Mouse (Mus musculus): Measurements from ENCODE around the gene Rnf43.

Rnf43 gene

GRCm38 (mm10) chr11:87678545-87678944, 16.0 kb downstream of the Rnf43 start:
- no peak for DNase-seq

GRCm38 (mm10) chr11:87678976-87679375, 16.5 kb downstream of the Rnf43 start:
- no peak for DNase-seq

GRCm38 (mm10) chr11:87680786-87681185, 18.3 kb downstream of the Rnf43 start:
- DNase-seq = no peak

GRCm38 (mm10) chr11:87682096-87682495, 19.6 kb downstream of the Rnf43 start:
- no peak for DNase-seq

- DNase-seq = no peak
These were observed 20.5 kb downstream of the Rnf43 start for GRCm38 (mm10) chr11:87682838-87683571.

GRCm38 (mm10) chr11:87686407-87686806, 23.9 kb downstream of the Rnf43 start:
- DNase-seq = no peak

GRCm38 (mm10) chr11:87687246-87688225, 25.0 kb downstream of the Rnf43 start:
- no peak for DNase-seq

GRCm38 (mm10) chr11:87688478-87689203, 26.1 kb downstream of the Rnf43 start:
- DNase-seq = no peak

- peak; percentile 38 for DNase-seq
These were observed 26.9 kb downstream of the Rnf43 start for GRCm38 (mm10) chr11:87689402-87689808.

GRCm38 (mm10) chr11:87690054-87690740, 27.7 kb downstream of the Rnf43 start:
- peak; percentile 76 for DNase-seq

GRCm38 (mm10) chr11:87697131-87697682, 34.7 kb downstream of the Rnf43 start:
- DNase-seq = no peak

GRCm38 (mm10) chr11:87698126-87698525, 35.6 kb downstream of the Rnf43 start:
- no peak for DNase-seq

GRCm38 (mm10) chr11:87701108-87701507, 38.6 kb downstream of the Rnf43 start:
- DNase-seq = no peak

- no peak for DNase-seq
These were observed 39.5 kb downstream of the Rnf43 start for GRCm38 (mm10) chr11:87701877-87702620.

GRCm38 (mm10) chr11:87703654-87704053, 41.1 kb downstream of the Rnf43 start:
- DNase-seq = no peak

GRCm38 (mm10) chr11:87704289-87704688, 41.8 kb downstream of the Rnf43 start:
- DNase-seq = no peak

GRCm38 (mm10) chr11:87707570-87707969, 45.0 kb downstream of the Rnf43 start:
- no peak for DNase-seq

- DNase-seq = no peak
These were observed 46.5 kb downstream of the Rnf43 start for GRCm38 (mm10) chr11:87708979-87709378.

- DNase-seq = no peak
These were observed 47.2 kb downstream of the Rnf43 start for GRCm38 (mm10) chr11:87709513-87710261.

- no peak for DNase-seq
These were observed 47.7 kb downstream of the Rnf43 start for GRCm38 (mm10) chr11:87710262-87710615.

- no peak for DNase-seq
These were observed 49.7 kb downstream of the Rnf43 start for GRCm38 (mm10) chr11:87712188-87712587.
